Mouse (Mus musculus) heart, postnatal 0 days (tissue): Measurements from ENCODE around the gene Gm6096. TPM values are rescaled to one million over a fixed set of nuclear protein-coding genes. Genes with fewer than 3 reads are reported as not detected.

Experiments
- ATAC-seq: fragments of 200-750 bp; cut with Nextera tagmentation; 2 replicates; pipeline ENCODE4 v1.8.0; 2017; ENCODE audit warnings: low read depth, moderate number of reproducible peaks, moderate library complexity; ENCODE audit not compliant: insufficient read depth
- DNase-seq: peaks from one replicate; pipeline ENCODE4 v3.0.0-alpha.2; 2016; ENCODE audit warnings: low spot score
- H3K27ac ChIP-seq: fragments of 300-500 bp; sonication (generic); 2 replicates; pipeline ENCODE4 v1.5.1; 2014; ENCODE audit warnings: low read depth, mild to moderate bottlenecking
- H3K27me3 ChIP-seq: fragments of 300-500 bp; sonication (generic); 2 replicates; pipeline ENCODE4 v1.6.1; 2014; ENCODE audit warnings: low read length, mixed read lengths; ENCODE audit not compliant: control insufficient read depth, insufficient read depth
- H3K36me3 ChIP-seq: fragments of 300-500 bp; sonication (generic); replicated peaks from 2 replicates; pipeline ENCODE4 v1.6.1; 2014; ENCODE audit warnings: low read length, mixed read lengths; ENCODE audit not compliant: control insufficient read depth, insufficient read depth
- H3K4me1 ChIP-seq: fragments of 300-500 bp; sonication (generic); 2 replicates; pipeline ENCODE4 v1.6.1; 2014; ENCODE audit warnings: antibody characterized with exemption; ENCODE audit not compliant: control insufficient read depth, insufficient read depth
- H3K4me2 ChIP-seq: fragments of 300-500 bp; sonication (generic); 2 replicates; pipeline ENCODE4 v1.6.1; 2014; ENCODE audit warnings: low read depth, mild to moderate bottlenecking, low read length, moderate library complexity
- H3K4me3 ChIP-seq: fragments of 300-500 bp; sonication (generic); 2 replicates; pipeline ENCODE4 v1.5.1; 2014; ENCODE audit warnings: low read depth, low read length
- H3K9ac ChIP-seq: fragments of 300-500 bp; sonication (generic); replicated peaks from 2 replicates; pipeline ENCODE4 v1.6.1; 2014; ENCODE audit warnings: low read depth, low read length, mixed read lengths
- H3K9me3 ChIP-seq: fragments of 300-500 bp; sonication (generic); replicated peaks from 2 replicates; pipeline ENCODE4 v1.6.1; 2016; ENCODE audit warnings: low read length; ENCODE audit not compliant: control insufficient read depth
- CTCF ChIP-seq: IDR thresholded peaks from 2 replicates; pipeline ENCODE4 v1.5.1; 2016; ENCODE audit warnings: antibody characterized with exemption, control low read depth, low read depth
- EP300 ChIP-seq: IDR thresholded peaks from 2 replicates; pipeline ENCODE4 v1.6.1; 2016; ENCODE audit warnings: antibody characterized with exemption, low read depth
- WGBS: fragments of 180-500 bp; shearing (Covaris S2); extraction: QIAGEN DNeasy Blood & Tissue Kit; methylation state at CpG from one replicate; pipeline ENCODE4 v1.1.7; 2014; 5-methylcytosine and 5-hydroxymethylcytosine counted together
- polyA plus RNA-seq: library from polyadenylated mRNA; unstranded; fragments of >200 nt; fragmentation: Nextera tagmentation; extraction: Ambion mirVana; gene quantifications from 2 replicates; pipeline ENCODE4 v1.2.1, GENCODE M21; 2015
- total RNA-seq: library from RNA; depleted of rRNA; stranded (reverse); fragments of >200 nt; gene quantifications from 2 replicates; pipeline ENCODE4 v1.2.3, GENCODE M21; 2014; ENCODE audit warnings: low replicate concordance

Gene Gm6096
- total and polyA plus RNA-seq, 2 experiments from 2014 or later: not detected

DNA sequence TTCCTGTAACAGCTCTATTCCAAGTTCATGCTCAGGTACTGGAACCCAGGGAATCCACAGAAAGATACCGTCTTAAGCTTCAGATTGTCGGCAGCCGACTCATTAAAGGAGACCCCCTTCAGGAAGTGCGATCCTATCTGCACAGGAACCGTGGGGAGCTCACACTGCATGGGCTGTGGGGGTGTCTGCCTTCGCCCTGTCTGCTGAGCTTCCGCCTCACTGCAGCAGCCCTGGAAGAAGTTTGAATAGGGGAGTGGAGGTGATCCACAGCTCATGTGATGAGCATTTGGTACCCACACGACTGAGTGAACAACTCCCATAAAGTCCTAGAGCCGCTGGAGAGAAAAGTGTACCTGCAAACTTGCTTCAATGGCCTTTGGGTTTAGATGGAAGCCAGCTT lies 6.4 kb downstream of the Gm6096 start:
- WGBS: 62% methylated on average over 9 of the region's 9 CpGs
- Histone ChIP-seq H3K4me1 (no peaks in the 10 kb centered on the region), H3K4me3 (no peak overlapping the region), H3K27ac (peak overlapping the region; percentile 53), H3K4me2 (no peak overlapping the region), H3K27me3 (no peaks in the 10 kb centered on the region), H3K36me3 (peaks cover 83% of the 10 kb centered on the region), H3K9ac (no peak overlapping the region), H3K9me3 (no peaks in the 10 kb centered on the region)
- ATAC-seq (no peak), DNase-seq (no peak)
- TF ChIP-seq EP300 (no peak), CTCF (no peak)

DNA sequence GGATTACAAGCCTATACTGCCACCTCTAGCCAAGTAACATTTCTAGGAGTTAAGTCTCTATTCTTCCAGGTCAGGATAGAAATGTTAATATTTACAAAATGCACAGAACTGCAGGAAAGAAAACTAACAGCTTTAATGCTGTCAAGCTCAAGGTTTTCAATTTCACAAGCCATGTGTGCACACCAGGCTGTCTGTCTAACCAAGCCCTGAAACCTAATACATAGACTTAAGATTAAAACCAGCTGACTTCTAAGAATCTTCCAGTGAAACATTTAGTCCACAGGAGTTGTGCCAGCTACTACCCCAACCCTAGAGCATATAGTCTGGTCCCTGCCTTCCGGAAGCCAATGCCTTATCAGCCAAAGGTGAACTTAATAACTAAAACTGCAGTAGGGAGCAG lies 7.6 kb downstream of the Gm6096 start:
- Histone ChIP-seq H3K4me3 (no peak overlapping the region), H3K4me2 (no peak overlapping the region), H3K27me3 (no peaks in the 10 kb centered on the region), H3K9ac (no peak overlapping the region), H3K36me3 (peaks cover 84% of the 10 kb centered on the region), H3K9me3 (no peaks in the 10 kb centered on the region), H3K27ac (no peak overlapping the region), H3K4me1 (no peaks in the 10 kb centered on the region)
- WGBS: 87% methylated on average over 1 of the region's 1 CpGs
- DNase-seq (no peak), ATAC-seq (no peak)
- TF ChIP-seq EP300 (no peak), CTCF (no peak)

DNA sequence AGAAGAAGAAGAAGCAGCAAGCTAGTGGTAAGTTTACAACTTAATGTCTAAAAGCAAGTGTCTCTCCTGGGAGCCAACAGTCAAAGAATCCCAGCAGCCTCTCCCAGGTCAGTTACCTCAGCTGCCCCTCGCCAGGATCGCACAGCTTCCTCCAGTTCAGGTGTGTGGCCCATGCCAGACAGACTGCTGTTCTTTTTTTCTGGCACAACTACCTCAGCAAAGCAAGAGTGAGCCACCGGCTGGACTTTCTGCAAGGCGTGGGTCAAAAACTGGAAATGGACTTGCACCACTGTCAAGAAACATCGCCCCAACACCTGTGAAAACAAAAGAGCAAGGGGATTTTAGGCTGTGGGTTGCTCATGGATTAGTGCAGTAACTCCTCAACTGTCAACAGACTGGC lies 12.6 kb downstream of the Gm6096 start:
- H3K9me3 ChIP-seq: no peaks in the 10 kb centered on the region
- no peak overlapping the region for H3K4me3 ChIP-seq
- peaks cover 37% of the 10 kb centered on the region for H3K36me3 ChIP-seq
- H3K9ac ChIP-seq: no peak overlapping the region
- no peak for DNase-seq
- no peak overlapping the region for H3K27ac ChIP-seq
- TF ChIP-seq CTCF (no peak), EP300 (no peak)
- H3K27me3 ChIP-seq: no peaks in the 10 kb centered on the region
- 90% methylated on average over 5 of the region's 5 CpGs for WGBS
- H3K4me1 ChIP-seq: peaks cover 25% of the 10 kb centered on the region
- ATAC-seq: no peak
- H3K4me2 ChIP-seq: no peak overlapping the region

DNA sequence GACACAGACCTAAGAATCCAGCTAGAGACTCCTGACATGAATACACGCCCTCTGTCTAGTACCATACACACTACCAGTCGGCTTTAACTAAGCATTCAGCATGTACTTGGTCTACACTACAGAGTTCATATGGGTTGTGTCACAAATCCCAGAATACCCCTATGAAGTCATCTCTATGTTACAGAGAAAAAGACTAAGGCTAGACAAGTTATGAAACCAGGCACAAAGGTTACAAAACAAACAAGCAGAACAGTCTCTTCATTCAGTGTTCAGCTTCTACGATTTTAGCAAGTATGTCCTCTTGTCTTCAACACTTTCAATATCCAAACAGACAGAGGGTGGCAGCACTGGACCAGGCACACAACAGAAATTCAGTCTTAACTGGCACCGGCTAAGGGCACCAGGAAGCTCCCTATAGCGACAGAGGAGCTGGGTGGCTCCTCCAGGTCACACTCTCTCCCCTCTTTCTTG lies 15.1 kb downstream of the Gm6096 start:
- H3K27me3 ChIP-seq: no peaks in the 10 kb centered on the region
- TF ChIP-seq EP300 (no peak), CTCF (peak; percentile 86)
- H3K27ac ChIP-seq: peak overlapping the region; percentile 78
- DNase-seq (peak; percentile 89), ATAC-seq (peak; percentile 80)
- 18% methylated on average over 5 of the region's 5 CpGs for WGBS
- H3K4me3 ChIP-seq: no peak overlapping the region
- peak overlapping the region; percentile 8; the same call in 1 of the 2 replicates for H3K4me2 ChIP-seq
- H3K4me1 ChIP-seq: peaks cover 34% of the 10 kb centered on the region
- 0 out of 2 replicates have a peak overlapping the region, but pooled peaks have one; percentile 15 for H3K9ac ChIP-seq
- peaks cover 25% of the 10 kb centered on the region for H3K36me3 ChIP-seq
- no peaks in the 10 kb centered on the region for H3K9me3 ChIP-seq

DNA sequence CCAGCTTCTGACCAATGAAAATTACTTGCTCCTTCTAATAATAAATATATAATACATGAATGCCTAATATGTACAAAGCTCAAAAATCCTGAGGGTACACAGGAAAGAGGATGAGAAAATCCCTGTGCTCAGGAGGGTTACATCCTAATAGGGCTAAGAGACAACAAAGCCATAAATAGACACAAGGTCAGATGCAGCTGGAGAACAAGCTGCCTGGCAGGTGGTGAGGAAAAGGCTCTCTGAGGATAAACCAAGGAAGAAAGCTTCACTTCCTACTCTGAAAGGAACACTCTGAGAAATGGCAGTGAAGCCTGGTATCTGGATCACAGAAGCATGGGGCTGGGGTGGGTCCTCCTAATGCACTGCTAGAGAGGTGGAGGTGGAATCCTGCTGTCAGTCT lies 15.6 kb downstream of the Gm6096 start:
- no peak for DNase-seq
- no peak overlapping the region for H3K9ac ChIP-seq
- TF ChIP-seq CTCF (no peak), EP300 (no peak)

DNA sequence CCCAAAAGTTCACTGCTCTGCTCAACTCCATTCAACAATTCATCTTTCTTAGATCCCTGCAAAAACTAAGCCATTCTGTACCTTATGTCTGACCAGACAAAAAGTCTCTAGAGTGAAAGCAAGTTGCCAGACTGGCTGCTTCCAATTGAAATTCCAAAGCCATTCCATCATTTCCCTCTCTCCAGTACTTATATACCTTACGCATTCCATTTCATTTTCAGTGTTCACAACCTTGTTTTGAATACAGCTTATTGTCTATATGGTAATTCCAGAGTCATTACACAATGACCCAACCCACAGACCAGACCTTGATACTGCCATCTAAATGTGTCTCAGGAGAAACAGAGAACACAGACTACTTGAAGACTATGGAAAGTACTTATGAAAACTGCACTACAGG lies 17.6 kb downstream of the Gm6096 start:
- H3K36me3 ChIP-seq: peaks cover 1% of the 10 kb centered on the region
- no peak for ATAC-seq

More for the DNA sequence above, 15.6 kb downstream of the Gm6096 start:
- peak overlapping the region; percentile 8; the same call in 1 of the 2 replicates for H3K4me2 ChIP-seq
- H3K9me3 ChIP-seq: no peaks in the 10 kb centered on the region
- peak overlapping the region; percentile 78 for H3K27ac ChIP-seq
- 0 out of 2 replicates have a peak, but pooled peaks have one; percentile 17 for ATAC-seq
- H3K27me3 ChIP-seq: no peaks in the 10 kb centered on the region
- peaks cover 21% of the 10 kb centered on the region for H3K36me3 ChIP-seq
- peaks cover 34% of the 10 kb centered on the region for H3K4me1 ChIP-seq
- H3K4me3 ChIP-seq: no peak overlapping the region

More for the DNA sequence above, 17.6 kb downstream of the Gm6096 start:
- Histone ChIP-seq H3K27me3 (no peaks in the 10 kb centered on the region), H3K9me3 (no peaks in the 10 kb centered on the region), H3K4me2 (no peak overlapping the region), H3K27ac (peak overlapping the region; percentile 78), H3K9ac (no peak overlapping the region), H3K4me3 (no peak overlapping the region), H3K4me1 (peaks cover 34% of the 10 kb centered on the region)
- TF ChIP-seq EP300: no peak
- no peak for TF ChIP-seq CTCF
- 41% methylated on average over 1 of the region's 1 CpGs for WGBS
- DNase-seq: peak; percentile 25
